Mouse (Mus musculus) spleen, embryonic (tissue): ENCODE data around the gene Kras.

ENCODE experiments used
- CTCF ChIA-PET: fragments of 350-600 bp; sonication (Branson Sonifier 250); formaldehyde crosslinking; loops from one replicate; lab custom pipeline; 2022; lab: Charles Lee

Gene Kras

GRCm38 (mm10) chr6:145250820-145251219, 781 bp upstream of the Kras start:
- CTCF ChIA-PET = interaction anchor here (1.0 to 1.1 kb wide), 2 partner anchors 26 to 91 kb away, joined by 3 read pairs; no protein-coding TSS in a partner anchor

- CTCF ChIA-PET = no interaction called here
Observed at GRCm38 (mm10) chr6:145249291-145250184, 501 bp downstream of the Kras start.

DNA sequence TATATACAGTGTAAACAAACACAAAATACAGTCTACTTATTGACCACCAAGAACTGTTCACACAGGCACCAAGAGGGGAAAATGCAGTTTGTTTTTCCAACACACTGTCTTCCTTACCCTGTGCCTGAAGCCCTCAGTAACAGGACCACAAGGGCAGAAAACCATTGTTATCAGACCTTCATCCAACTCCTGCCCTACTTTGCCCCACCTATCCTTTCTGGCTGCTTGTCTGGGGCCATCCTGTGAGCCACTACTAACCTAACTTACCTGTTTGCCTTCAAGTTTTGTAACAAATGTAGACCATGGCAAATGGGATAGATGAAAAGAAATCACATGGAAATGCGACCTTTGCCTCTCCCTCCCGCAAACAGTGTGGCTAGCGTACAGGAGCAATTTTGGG, 2.2 kb downstream of the Kras start:
- CTCF ChIA-PET = no interaction called here

DNA sequence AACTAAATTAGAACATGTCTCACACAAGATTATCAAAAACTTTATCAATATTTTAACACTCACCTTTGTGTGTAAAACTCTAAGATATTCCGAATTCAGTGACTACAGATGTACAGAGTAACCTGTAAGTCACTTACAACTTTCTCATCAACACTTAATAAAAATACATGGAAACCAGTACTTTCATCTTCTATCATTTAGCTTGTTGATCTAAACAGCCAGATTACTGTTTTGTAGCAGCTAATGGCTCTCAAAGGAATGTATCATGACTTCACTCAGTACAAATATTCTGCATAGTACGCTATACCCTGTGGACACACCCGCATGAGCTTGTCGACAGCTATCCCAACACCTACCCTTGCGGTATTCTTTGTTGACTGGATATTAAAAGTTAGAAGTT, 3.2 kb downstream of the Kras start:
- CTCF ChIA-PET = no interaction called here

DNA sequence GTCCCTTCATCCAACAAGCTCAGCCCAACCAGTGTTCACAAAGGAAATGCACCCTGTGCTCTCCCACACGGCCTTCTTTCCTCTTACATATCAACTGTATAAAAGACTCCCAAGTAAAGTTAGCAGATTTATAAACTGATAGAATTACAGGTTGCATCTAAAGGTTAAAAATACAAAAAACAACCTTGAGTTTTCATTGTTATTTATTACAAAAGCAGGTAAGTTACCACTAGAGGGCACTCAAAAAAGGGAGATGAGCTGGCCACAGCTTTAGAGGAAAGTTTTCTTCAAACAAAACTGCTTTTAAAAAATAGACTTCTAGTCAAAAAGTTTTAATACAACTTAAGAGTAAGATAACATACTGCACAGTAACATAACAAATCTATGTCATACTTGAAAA, 7.5 kb downstream of the Kras start:
- CTCF ChIA-PET = interaction anchor here (0.7 to 1.3 kb wide), 3 partner anchors 11 to 122 kb away, joined by 3 to 7 read pairs (median 3); no protein-coding TSS in a partner anchor

GRCm38 (mm10) chr6:145240285-145240684, 9.8 kb downstream of the Kras start:
- CTCF ChIA-PET = no interaction called here

DNA sequence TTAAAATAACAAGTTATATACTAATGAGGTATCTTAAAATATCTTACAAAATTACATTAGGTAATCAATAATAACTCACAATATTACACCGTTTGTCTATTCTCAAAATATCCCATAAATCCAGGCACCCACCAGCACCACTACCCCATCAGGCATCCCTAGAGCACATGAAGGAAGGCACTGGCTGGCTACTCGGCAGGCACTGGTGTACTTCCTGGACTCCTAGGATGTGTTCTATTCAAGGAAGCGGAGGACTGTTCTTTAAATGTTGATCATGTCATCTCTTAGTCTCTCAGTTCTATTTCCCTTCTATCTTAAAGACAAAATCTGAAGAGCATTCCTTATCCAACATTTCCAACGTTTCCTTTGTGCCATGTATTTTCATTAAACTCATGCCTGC, 12.9 kb downstream of the Kras start:
- CTCF ChIA-PET = interaction anchor here (0.6 to 1.1 kb wide), 2 partner anchors 53 to 104 kb away, joined by 3 read pairs; no protein-coding TSS in a partner anchor

GRCm38 (mm10) chr6:145235367-145235766, 14.7 kb downstream of the Kras start:
- CTCF ChIA-PET = no interaction called here

DNA sequence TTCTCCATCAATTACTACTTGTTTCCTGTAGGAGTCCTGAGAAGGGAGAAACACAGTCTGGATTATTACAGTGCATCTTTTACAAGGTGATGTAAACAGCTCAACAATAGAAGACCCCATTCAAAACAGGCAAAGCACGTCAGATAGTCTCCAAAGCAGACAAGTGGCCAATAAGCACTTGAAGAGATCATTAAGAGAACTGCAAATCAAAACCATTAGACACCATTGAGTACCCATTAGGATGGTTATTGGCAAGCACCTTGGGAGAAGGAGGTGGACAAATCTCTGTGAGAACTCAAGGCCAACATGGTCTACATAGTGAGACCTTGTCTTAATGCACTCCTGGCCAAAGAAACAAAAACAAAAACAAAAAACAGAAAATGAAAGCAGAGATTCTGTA, 15.6 kb downstream of the Kras start:
- CTCF ChIA-PET = no interaction called here

GRCm38 (mm10) chr6:145226296-145226695, 23.7 kb downstream of the Kras start:
- CTCF ChIA-PET = no interaction called here

GRCm38 (mm10) chr6:145224246-145224645, 25.8 kb downstream of the Kras start:
- CTCF ChIA-PET = no interaction called here

GRCm38 (mm10) chr6:145215826-145216225, 34.2 kb downstream of the Kras start:
- CTCF ChIA-PET = no interaction called here

DNA sequence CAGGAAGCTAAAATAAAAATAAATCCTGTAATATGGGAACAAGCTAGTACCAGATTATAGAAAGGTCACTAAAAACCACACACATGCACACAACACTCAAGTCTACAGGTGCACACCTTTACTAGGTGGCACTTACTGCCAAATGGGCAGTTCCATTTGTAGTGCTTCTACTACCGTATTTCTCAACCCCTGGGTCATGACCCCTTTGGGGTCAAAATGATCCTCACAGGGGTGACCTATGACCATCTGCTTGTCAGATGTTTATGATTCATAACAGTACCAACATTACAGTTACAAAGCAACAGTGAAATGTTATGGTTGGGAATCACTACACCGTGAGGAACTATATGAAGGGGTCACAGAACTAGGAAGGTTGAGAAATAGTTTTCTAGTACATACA, 36.1 kb downstream of the Kras start:
- CTCF ChIA-PET = no interaction called here

GRCm38 (mm10) chr6:145211376-145212305, 38.4 kb downstream of the Kras start:
- CTCF ChIA-PET = interaction anchor here (0.5 to 1.3 kb wide), 4 partner anchors 27 to 130 kb away, joined by 3 to 6 read pairs (median 3); no protein-coding TSS in a partner anchor

- CTCF ChIA-PET = interaction anchor here (1.3 kb wide), 2 partner anchors 28 to 131 kb away, joined by 3 read pairs; no protein-coding TSS in a partner anchor
Observed at GRCm38 (mm10) chr6:145210816-145211338, 39.2 kb downstream of the Kras start, which contains the start of the genes Casc1 and Etfrf1. Casc1 (minus strand) TSS chr6:145211005. Etfrf1 (plus strand) TSS chr6:145211134.

DNA sequence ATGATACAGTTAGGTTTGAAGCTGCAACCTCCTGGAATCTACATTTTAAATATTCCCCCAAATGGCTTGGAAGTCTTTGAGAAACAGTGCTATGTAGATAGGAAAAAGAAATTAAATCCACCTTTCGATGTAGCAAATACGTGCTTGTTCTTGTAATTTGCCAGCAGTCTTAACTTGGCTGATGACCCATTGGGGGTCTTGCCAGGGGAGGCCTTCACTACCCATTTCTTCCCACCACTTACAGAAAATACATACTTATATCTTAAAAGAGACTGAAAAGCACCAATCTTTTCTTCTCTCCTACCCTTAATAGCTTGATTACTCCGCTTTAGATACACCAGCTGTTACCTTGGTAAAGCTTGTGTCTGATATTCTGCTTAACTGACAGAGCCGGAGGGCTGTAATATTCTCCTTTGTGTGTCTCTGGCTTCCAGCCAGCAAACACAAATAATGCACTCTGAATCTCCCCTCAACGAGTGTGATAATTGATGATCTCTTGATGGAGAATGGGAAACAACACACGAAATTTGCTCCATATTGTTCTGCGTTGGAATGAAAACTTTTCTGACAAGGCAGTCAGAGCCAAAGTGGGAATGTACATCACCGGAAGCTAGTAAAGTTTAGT, 39.9 kb downstream of the Kras start:
- CTCF ChIA-PET = interaction anchor here (0.6 kb wide), 1 partner anchor 109 kb away, joined by 6 read pairs; no protein-coding TSS in a partner anchor

DNA sequence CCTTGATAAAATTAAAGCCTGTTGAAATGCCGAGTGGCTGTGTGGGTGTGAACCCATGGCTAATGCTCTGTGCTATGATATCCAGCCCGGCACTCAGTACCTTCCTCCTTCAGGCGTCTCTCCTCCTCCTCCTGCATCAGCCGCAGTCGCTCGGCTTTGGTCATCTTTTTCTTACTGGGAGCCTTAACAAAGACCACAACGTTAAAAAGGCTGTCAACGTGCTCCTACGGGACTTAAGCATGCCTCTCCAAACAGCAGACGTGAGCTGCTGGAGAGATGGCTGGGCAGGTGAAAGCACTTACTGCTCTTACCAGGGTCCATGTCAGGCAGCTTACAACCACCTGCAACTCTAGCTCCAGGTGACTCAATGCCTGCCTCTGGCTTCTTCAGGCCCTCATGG, 44.9 kb downstream of the Kras start:
- CTCF ChIA-PET = interaction anchor here (0.7 kb wide), 1 partner anchor 22 kb away, joined by 7 read pairs; no protein-coding TSS in a partner anchor

DNA sequence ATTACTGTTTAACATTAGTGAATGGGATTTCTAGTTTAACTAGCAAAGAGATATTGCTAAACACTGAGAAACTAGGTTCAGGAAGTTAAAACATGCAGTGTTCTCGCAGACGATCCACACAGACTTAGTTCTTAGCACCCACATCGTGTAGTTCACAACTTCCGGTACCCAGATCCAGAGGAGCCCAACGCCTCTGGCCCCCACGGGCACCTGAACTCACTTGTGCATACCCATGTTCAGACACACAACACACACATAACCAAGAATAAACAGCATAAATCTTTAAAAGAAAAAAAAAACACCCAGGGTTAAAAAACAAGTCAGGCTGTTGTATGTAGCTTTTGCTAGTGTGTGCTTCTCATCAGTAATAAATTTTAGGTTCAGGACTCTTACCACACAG, 45.6 kb downstream of the Kras start:
- CTCF ChIA-PET = no interaction called here

- CTCF ChIA-PET = no interaction called here
Observed at GRCm38 (mm10) chr6:145202432-145203125, 47.5 kb downstream of the Kras start.
